Mouse (Mus musculus) myocyte (in vitro differentiated cells): ENCODE results near the gene Ccpg1os.

Source experiments
- CEBPB ChIP-seq: IDR thresholded peaks from 2 replicates; pipeline ENCODE4 v1.6.1; 2011; ENCODE audit warnings: mild to moderate bottlenecking, moderate library complexity; ENCODE audit not compliant: poor library complexity, insufficient read depth, severe bottlenecking
- E2F4 ChIP-seq: IDR thresholded peaks from one replicate; pipeline ENCODE4 v1.6.1; 2011; ENCODE audit warnings: mild to moderate bottlenecking, control low read depth, moderate library complexity; ENCODE audit not compliant: insufficient read depth
- MAX ChIP-seq: IDR thresholded peaks from one replicate; pipeline ENCODE4 v1.6.1; 2011; ENCODE audit warnings: low read depth, mild to moderate bottlenecking, control low read depth
- MYOD1 ChIP-seq, 3 experiments: IDR thresholded peaks; one replicate each; pipeline ENCODE4 v1.6.1; 2011; ENCODE audit warnings: control low read depth in 2 of 3, low read depth in 2 of 3, mild to moderate bottlenecking in 2 of 3, moderate library complexity in 1 of 3; ENCODE audit not compliant: insufficient read length in 2 of 3, control insufficient read depth in 1 of 3
- POLR2A ChIP-seq: IDR thresholded peaks from one replicate; pipeline ENCODE4 v1.6.1; 2011; ENCODE audit warnings: low read depth, mild to moderate bottlenecking, control low read depth, moderate library complexity; ENCODE audit not compliant: insufficient read length
- POLR2AphosphoS2 ChIP-seq: IDR thresholded peaks from one replicate; pipeline ENCODE4 v1.6.1; 2011; ENCODE audit warnings: low read depth, control low read depth; ENCODE audit not compliant: insufficient read length
- TCF12 ChIP-seq: IDR thresholded peaks from one replicate; pipeline ENCODE4 v1.6.1; 2011; ENCODE audit warnings: mild to moderate bottlenecking, control low read depth; ENCODE audit not compliant: poor library complexity, insufficient read depth, severe bottlenecking
- TCF3 ChIP-seq: IDR thresholded peaks from one replicate; pipeline ENCODE4 v1.6.1; 2011; ENCODE audit warnings: low read depth, control low read depth; ENCODE audit not compliant: insufficient read length
- USF1 ChIP-seq: IDR thresholded peaks from one replicate; pipeline ENCODE4 v1.6.1; 2011; ENCODE audit warnings: low read depth, mild to moderate bottlenecking, control low read depth, moderate library complexity

- no peak for TF ChIP-seq POLR2A
- TF ChIP-seq CEBPB, result no peak
- TF ChIP-seq POLR2AphosphoS2, result no peak
- TF ChIP-seq TCF12, result no peak
- TF ChIP-seq MAX, result no peak
- no peak for TF ChIP-seq E2F4
- no peak for TF ChIP-seq USF1
- TF ChIP-seq TCF3, result no peak
- no peak for TF ChIP-seq MYOD1 (IDR thresholded peaks at IDR 0.05; ENCODE audit: control insufficient read depth in 1 of 3, insufficient read length in 2 of 3, low read depth in 2 of 3)
Measured at GRCm38 (mm10) chr9:73019841-73020240, 34.7 kb upstream of the Ccpg1os start.
